Mouse (Mus musculus) Patski (cell line): ENCODE results near the gene Phlpp1. TPM values are rescaled to one million over a fixed set of nuclear protein-coding genes. Genes with fewer than 3 reads are reported as not detected.

ENCODE experiments used
- ATAC-seq: fragments of 100-300 bp; one replicate; pipeline ENCODE4 v1.8.0; 2021
- CTCF ChIA-PET: fragments of 350-600 bp; sonication (Branson Sonifier 250); formaldehyde crosslinking; loops from one replicate; lab custom pipeline; 2022; ENCODE audit warnings: inconsistent platforms; lab: Charles Lee
- POLR2A ChIA-PET: fragments of 350-600 bp; sonication (Branson Sonifier 250); formaldehyde crosslinking; loops from one replicate; lab custom pipeline; 2022; ENCODE audit warnings: antibody characterized with exemption, inconsistent platforms; lab: Charles Lee
- DNase-seq: peaks from one replicate; pipeline ENCODE4 v3.0.0-alpha.2; 2011; ENCODE audit warnings: low read depth, low spot score
- H3K27me3 ChIP-seq: fragments of 371-371 bp; one replicate; pipeline ENCODE4 v1.5.1; 2021
- CTCF ChIP-seq: fragments of 100-300 bp; IDR thresholded peaks from one replicate; pipeline ENCODE4 v1.5.1; 2021
- in situ Hi-C: fragments of 300-500 bp; cut with MboI; formaldehyde crosslinking; loops from 3 replicates; pipeline ENCODE4 v1.11.1; 2018; ENCODE audit warnings: low pct_unique_long_range_greater_than_20kb, mixed read lengths
- polyA plus RNA-seq: library from polyadenylated mRNA; unstranded; gene quantifications from one replicate; pipeline ENCODE4 v1.2.3, GENCODE M21; 2021

Phlpp1 gene
- polyA plus RNA-seq, 1 experiment from 2014 or later: 8.5 TPM

DNA sequence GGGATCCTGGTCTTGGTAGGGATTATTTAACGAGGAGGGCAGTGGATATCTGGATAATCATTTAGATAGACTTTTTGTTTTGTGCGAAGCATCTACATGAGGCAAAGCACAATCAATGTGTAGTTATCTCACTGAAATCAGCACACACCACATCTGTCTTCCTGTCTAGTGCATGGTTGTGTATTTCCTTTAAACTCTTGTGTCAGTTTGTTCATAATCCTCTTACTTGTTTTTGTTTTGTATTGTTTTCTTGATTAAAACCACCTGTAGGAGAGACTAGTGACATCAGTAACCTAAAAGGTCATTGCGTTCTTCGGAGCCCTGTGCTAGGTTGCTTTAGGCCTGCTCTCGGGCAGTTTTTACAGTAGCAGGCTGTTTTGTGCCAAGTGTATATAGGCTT, 146.8 kb downstream of the Phlpp1 start:
- no peak for DNase-seq
- ChIA-PET CTCF (no interaction called here), POLR2A (no interaction called here)
- no peak for TF ChIP-seq CTCF
- in situ Hi-C loops: no loop called here
- H3K27me3 ChIP-seq: no peaks in the 10 kb centered on the region
- ATAC-seq: no peak

DNA sequence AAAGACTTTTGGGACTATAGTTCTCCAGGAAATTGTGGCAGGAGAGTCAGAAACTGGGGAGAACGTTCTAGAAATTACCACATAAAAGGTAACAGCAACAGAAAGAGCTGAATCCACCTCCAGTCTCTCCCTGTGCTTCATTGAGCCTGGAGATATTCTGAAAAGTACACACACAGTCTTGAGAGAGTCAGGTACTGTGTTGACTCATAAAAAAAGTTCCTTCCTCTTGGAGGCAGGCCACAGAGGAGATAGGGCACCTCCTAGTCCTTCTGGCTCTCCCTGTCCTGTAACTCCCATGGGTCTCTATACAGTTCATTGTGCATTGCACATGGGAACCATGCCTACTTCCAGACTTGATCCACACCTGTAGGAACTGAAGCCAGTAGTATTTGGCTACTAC, 149.0 kb downstream of the Phlpp1 start:
- TF ChIP-seq CTCF: no peak
- in situ Hi-C loops: no loop called here
- ChIA-PET CTCF (interaction anchor here (0.6 kb wide), 1 partner anchor 9 kb away, joined by 3 read pairs; no protein-coding TSS in a partner anchor), POLR2A (no interaction called here)
- no peaks in the 10 kb centered on the region for H3K27me3 ChIP-seq
- ATAC-seq: no peak
- no peak for DNase-seq

DNA sequence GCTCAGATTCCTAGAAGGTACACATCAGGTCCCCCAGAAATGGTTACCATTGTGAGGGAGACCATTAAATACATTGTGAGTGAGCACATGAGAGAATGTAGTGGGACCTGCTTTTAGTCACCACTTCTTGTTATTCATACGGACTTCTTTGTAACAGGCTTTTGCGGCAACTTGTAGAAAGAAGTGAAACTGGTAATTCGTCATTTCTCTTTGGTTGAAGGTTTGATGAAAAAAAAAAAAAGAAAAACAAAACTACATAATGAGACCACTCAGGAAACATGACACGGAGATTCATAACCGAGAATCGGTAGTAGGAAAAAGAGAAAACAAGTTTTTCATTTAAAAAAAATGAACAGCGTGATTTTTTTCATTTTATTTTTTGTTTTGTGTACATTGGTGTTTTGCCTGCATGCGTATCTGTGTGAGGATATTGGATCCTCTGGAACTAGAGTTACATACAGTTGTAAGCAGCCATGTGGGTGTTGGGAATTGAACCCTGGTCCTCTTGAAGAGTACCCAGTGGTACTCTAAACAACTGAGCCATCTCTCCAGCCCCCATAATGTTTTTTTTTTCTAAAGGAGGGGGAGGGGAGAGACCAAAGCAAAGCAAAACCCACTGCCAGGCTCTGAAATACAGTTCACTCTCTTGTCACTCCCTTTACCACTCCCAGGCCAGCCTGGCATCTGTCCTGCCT, 150.0 kb downstream of the Phlpp1 start:
- in situ Hi-C loops: no loop called here
- ChIA-PET CTCF (no interaction called here), POLR2A (interaction anchor here (0.8 kb wide), 1 partner anchor 1203 kb away, joined by 3 read pairs; no protein-coding TSS in a partner anchor)
- ATAC-seq (no peak), DNase-seq (no peak)
- no peaks in the 10 kb centered on the region for H3K27me3 ChIP-seq
- TF ChIP-seq CTCF: no peak

DNA sequence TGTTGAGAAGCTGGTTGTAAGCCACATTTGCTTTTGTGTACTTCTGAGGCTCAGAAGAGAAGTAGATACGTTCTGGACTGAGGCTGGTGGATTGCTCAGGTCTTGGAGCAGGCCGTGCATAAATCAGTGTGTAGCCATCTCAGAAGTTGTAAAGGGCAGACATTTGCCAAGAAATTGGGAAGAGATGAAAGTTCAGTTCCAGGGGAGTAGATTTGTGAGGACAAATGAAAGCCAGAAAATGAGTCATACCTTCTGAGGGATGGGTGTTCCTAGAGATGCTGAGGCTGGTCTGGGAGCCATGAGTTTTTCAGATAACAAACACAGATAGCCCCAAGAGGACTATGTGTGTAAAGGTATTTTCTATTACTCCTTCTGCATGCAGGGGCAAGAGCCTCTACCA, 155.1 kb downstream of the Phlpp1 start:
- ATAC-seq (no peak), DNase-seq (no peak)
- no peak for TF ChIP-seq CTCF
- in situ Hi-C loops: no loop called here
- CTCF ChIA-PET: interaction anchor here (1.4 to 2.0 kb wide), 2 partner anchors 10 to 12 kb away, joined by 4 to 5 read pairs; no protein-coding TSS in a partner anchor
- POLR2A ChIA-PET: no interaction called here
- H3K27me3 ChIP-seq: no peaks in the 10 kb centered on the region

DNA sequence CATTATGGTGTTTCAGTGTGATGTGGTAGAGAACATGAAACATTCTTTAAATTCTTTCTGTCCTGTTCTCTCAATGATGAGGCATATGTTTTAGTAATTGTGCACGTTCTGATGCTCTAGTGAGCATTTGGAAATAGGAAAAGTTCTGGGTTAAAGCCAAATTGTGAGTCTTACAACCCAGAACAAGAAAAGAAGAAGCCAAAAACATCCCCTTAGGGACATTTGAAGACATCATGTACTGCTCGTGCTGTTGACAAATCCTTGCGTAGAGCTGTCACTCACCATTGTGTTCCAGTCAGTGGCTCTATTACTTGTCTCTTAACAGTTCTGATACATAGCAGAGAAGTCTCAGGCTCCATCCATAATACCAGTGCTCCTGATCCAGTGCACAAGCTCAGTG, 170.5 kb downstream of the Phlpp1 start:
- in situ Hi-C loops: no loop called here
- DNase-seq: no peak
- CTCF ChIA-PET: interaction anchor here (0.7 to 0.8 kb wide), 2 partner anchors 11 to 14 kb away, joined by 3 read pairs; no protein-coding TSS in a partner anchor
- no peak for TF ChIP-seq CTCF
- POLR2A ChIA-PET: no interaction called here
- peak; percentile 21 for ATAC-seq
- H3K27me3 ChIP-seq: no peaks in the 10 kb centered on the region

- H3K27me3 ChIP-seq: no peaks in the 10 kb centered on the region
- ATAC-seq (no peak), DNase-seq (no peak)
- in situ Hi-C loops: loop anchor here (5.0 kb wide), 1 partner anchor 173 kb away; the partner anchor contains the start of gene Phlpp1
- CTCF ChIA-PET: interaction anchor here (1.0 to 3.0 kb wide), 4 partner anchors 9 to 271 kb away, joined by 3 to 9 read pairs (median 4); no protein-coding TSS in a partner anchor
- POLR2A ChIA-PET: no interaction called here
- TF ChIP-seq CTCF: no peak
Measured at GRCm38 (mm10) chr1:106345265-106345664, 173.7 kb downstream of the Phlpp1 start.

GRCm38 (mm10) chr1:106346776-106347175, 175.2 kb downstream of the Phlpp1 start:
- no peaks in the 10 kb centered on the region for H3K27me3 ChIP-seq
- DNase-seq: no peak
- CTCF ChIA-PET: interaction anchor here (1.0 to 1.6 kb wide), 4 partner anchors 15 to 276 kb away, joined by 3 to 4 read pairs (median 4); partner anchors contain the start of gene Phlpp1
- in situ Hi-C loops: loop anchor here (5.0 kb wide), 1 partner anchor 174 kb away; the partner anchor contains the start of gene Phlpp1
- POLR2A ChIA-PET: no interaction called here
- peak; percentile 84 for TF ChIP-seq CTCF
- no peak for ATAC-seq

GRCm38 (mm10) chr1:106349116-106349515, 177.6 kb downstream of the Phlpp1 start:
- ChIA-PET CTCF (interaction anchor here (0.9 to 1.1 kb wide), 2 partner anchors 123 to 278 kb away, joined by 3 read pairs; no protein-coding TSS in a partner anchor), POLR2A (interaction anchor here (0.9 kb wide), 1 partner anchor 28 kb away, joined by 3 read pairs; no protein-coding TSS in a partner anchor)
- H3K27me3 ChIP-seq: no peaks in the 10 kb centered on the region
- no peak for ATAC-seq
- DNase-seq: no peak
- in situ Hi-C loops: loop anchor here (5.0 kb wide), 1 partner anchor 177 kb away; the partner anchor contains the start of gene Phlpp1
- no peak for TF ChIP-seq CTCF

DNA sequence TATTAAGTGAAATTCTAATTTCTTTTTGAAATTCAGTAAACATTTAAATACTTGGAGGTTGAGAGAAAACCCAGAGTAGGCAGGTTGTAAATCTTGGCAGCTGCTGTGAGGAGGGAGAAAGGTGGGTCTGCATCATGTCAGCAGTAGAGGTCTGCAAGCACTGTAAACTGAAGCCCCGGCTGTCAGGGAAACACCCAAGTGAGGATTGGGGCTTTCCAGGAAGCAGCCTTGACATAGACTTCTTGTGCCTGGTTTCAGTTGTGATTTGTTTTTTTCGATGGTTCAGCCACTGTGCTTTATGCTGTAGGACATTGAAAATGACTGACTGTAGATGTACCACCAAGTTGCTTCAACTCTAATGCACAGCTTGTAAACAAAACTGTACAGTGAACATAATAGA, 180.0 kb downstream of the Phlpp1 start:
- in situ Hi-C loops: no loop called here
- ATAC-seq: no peak
- ChIA-PET POLR2A (no interaction called here), CTCF (interaction anchor here (0.8 to 1.9 kb wide), 3 partner anchors 29 to 180 kb away, joined by 3 to 4 read pairs (median 4); partner anchors contain the start of gene Phlpp1)
- no peak for DNase-seq
- no peaks in the 10 kb centered on the region for H3K27me3 ChIP-seq
- TF ChIP-seq CTCF: no peak

DNA sequence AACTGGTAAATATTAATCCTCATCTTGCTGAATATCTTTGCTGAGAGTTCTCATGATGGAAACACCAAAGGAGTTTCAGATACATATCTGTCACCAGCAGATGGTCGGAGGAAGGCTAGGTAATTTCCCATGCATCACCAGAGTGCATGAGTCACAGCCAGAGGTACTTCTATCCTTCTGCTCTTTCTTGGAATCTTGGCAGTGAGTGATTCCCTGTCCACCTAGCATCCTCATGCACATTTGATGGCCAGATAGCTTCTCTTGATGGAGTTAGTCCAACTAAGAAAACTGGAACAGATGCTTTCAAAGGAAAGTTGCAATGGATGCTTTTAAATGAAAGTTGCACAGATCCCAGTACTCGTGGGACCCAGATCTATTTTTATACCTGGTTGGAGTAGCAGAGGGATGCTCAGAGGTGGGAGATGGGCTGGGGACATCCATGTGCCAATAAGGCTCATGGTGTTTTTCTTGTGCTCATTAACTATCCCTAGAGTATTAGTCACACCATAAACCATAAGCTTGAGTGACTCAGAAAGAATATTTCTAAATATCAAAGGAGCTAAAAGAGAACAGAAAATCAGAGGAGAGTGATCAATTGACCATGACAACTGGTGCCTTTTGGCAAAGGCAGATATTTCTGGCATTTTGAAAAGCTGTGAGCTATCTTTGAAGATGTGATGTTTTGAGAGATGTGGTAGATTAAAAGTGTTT, 181.4 kb downstream of the Phlpp1 start:
- ChIA-PET POLR2A (interaction anchor here (1.0 kb wide), 1 partner anchor 10 kb away, joined by 3 read pairs; no protein-coding TSS in a partner anchor), CTCF (interaction anchor here (1.2 to 1.6 kb wide), 5 partner anchors 11 to 281 kb away, joined by 3 to 6 read pairs (median 3); partner anchors contain the start of gene Phlpp1)
- peak; percentile 33 for DNase-seq
- H3K27me3 ChIP-seq: no peaks in the 10 kb centered on the region
- ATAC-seq: peak; percentile 65
- no peak for TF ChIP-seq CTCF
- in situ Hi-C loops: no loop called here
